Mouse (Mus musculus) ES-Bruce4 (cell line): ENCODE data around the gene Rasgef1b.

ENCODE experiments used
- CTCF ChIP-seq: IDR thresholded peaks from one replicate; pipeline ENCODE4 v1.8.1; 2011; ENCODE audit warnings: low read depth, low read length
- EP300 ChIP-seq: IDR thresholded peaks from 2 replicates; pipeline ENCODE4 v1.6.1; 2011; ENCODE audit warnings: low read depth, low read length; ENCODE audit not compliant: insufficient read depth
- POLR2A ChIP-seq: IDR thresholded peaks from one replicate; pipeline ENCODE4 v1.8.1; 2011; ENCODE audit warnings: low read length; ENCODE audit not compliant: insufficient read depth

- TF ChIP-seq POLR2A (no peak), CTCF (no peak), EP300 (no peak)
These were observed 328.8 kb downstream of the Rasgef1b start for GRCm38 (mm10) chr5:99399855-99400626.
